Mouse (Mus musculus) heart, postnatal 0 days (tissue): Measurements from ENCODE around the gene Tmem132a. TPM values are rescaled to one million over a fixed set of nuclear protein-coding genes. Genes with fewer than 3 reads are reported as not detected.

ENCODE experiments used
- ATAC-seq: fragments of 200-750 bp; cut with Nextera tagmentation; 2 replicates; pipeline ENCODE4 v1.8.0; 2017; ENCODE audit warnings: low read depth, moderate number of reproducible peaks, moderate library complexity; ENCODE audit not compliant: insufficient read depth
- DNase-seq: peaks from one replicate; pipeline ENCODE4 v3.0.0-alpha.2; 2016; ENCODE audit warnings: low spot score
- H3K27ac ChIP-seq: fragments of 300-500 bp; sonication (generic); 2 replicates; pipeline ENCODE4 v1.5.1; 2014; ENCODE audit warnings: low read depth, mild to moderate bottlenecking
- H3K27me3 ChIP-seq: fragments of 300-500 bp; sonication (generic); 2 replicates; pipeline ENCODE4 v1.6.1; 2014; ENCODE audit warnings: low read length, mixed read lengths; ENCODE audit not compliant: control insufficient read depth, insufficient read depth
- H3K36me3 ChIP-seq: fragments of 300-500 bp; sonication (generic); replicated peaks from 2 replicates; pipeline ENCODE4 v1.6.1; 2014; ENCODE audit warnings: low read length, mixed read lengths; ENCODE audit not compliant: control insufficient read depth, insufficient read depth
- H3K4me1 ChIP-seq: fragments of 300-500 bp; sonication (generic); 2 replicates; pipeline ENCODE4 v1.6.1; 2014; ENCODE audit warnings: antibody characterized with exemption; ENCODE audit not compliant: control insufficient read depth, insufficient read depth
- H3K4me2 ChIP-seq: fragments of 300-500 bp; sonication (generic); 2 replicates; pipeline ENCODE4 v1.6.1; 2014; ENCODE audit warnings: low read depth, mild to moderate bottlenecking, low read length, moderate library complexity
- H3K4me3 ChIP-seq: fragments of 300-500 bp; sonication (generic); 2 replicates; pipeline ENCODE4 v1.5.1; 2014; ENCODE audit warnings: low read depth, low read length
- H3K9ac ChIP-seq: fragments of 300-500 bp; sonication (generic); replicated peaks from 2 replicates; pipeline ENCODE4 v1.6.1; 2014; ENCODE audit warnings: low read depth, low read length, mixed read lengths
- H3K9me3 ChIP-seq: fragments of 300-500 bp; sonication (generic); replicated peaks from 2 replicates; pipeline ENCODE4 v1.6.1; 2016; ENCODE audit warnings: low read length; ENCODE audit not compliant: control insufficient read depth
- CTCF ChIP-seq: IDR thresholded peaks from 2 replicates; pipeline ENCODE4 v1.5.1; 2016; ENCODE audit warnings: antibody characterized with exemption, control low read depth, low read depth
- EP300 ChIP-seq: IDR thresholded peaks from 2 replicates; pipeline ENCODE4 v1.6.1; 2016; ENCODE audit warnings: antibody characterized with exemption, low read depth
- WGBS: fragments of 180-500 bp; shearing (Covaris S2); extraction: QIAGEN DNeasy Blood & Tissue Kit; methylation state at CpG from one replicate; pipeline ENCODE4 v1.1.7; 2014; 5-methylcytosine and 5-hydroxymethylcytosine counted together
- polyA plus RNA-seq: library from polyadenylated mRNA; unstranded; fragments of >200 nt; fragmentation: Nextera tagmentation; extraction: Ambion mirVana; gene quantifications from 2 replicates; pipeline ENCODE4 v1.2.1, GENCODE M21; 2015
- total RNA-seq: library from RNA; depleted of rRNA; stranded (reverse); fragments of >200 nt; gene quantifications from 2 replicates; pipeline ENCODE4 v1.2.3, GENCODE M21; 2014; ENCODE audit warnings: low replicate concordance

Tmem132a gene
- total and polyA plus RNA-seq, 2 experiments from 2014 or later: 19.5 to 69.1 TPM

DNA sequence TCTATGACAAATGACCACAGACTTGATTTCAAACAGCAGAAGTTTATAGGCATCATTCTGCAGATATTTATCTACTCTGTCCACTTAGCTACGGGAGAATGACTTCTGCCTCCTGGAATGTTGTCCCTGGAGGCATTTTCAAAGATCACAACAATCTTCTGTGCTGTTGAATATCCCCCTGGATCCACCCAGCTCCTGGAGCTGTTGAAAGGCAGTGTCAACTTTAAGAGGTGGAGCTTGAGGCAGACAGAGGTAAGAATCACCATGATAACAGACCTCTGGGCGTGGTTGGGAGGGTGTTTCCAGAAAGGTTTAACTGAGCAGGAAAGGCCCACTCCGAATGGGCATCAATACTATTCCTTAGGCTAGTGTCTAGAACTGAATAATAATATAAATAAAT, 34.1 kb downstream of the Tmem132a start:
- Histone ChIP-seq H3K4me1 (peaks cover 5% of the 10 kb centered on the region; the same call in 1 of the 2 replicates), H3K4me3 (no peak overlapping the region), H3K9me3 (no peaks in the 10 kb centered on the region), H3K27ac (no peak overlapping the region), H3K9ac (no peak overlapping the region), H3K36me3 (no peaks in the 10 kb centered on the region), H3K27me3 (no peaks in the 10 kb centered on the region), H3K4me2 (no peak overlapping the region)
- no peak for ATAC-seq
- TF ChIP-seq CTCF (no peak), EP300 (no peak)
- DNase-seq: no peak
- 53% methylated on average over 3 of the region's 3 CpGs for WGBS

DNA sequence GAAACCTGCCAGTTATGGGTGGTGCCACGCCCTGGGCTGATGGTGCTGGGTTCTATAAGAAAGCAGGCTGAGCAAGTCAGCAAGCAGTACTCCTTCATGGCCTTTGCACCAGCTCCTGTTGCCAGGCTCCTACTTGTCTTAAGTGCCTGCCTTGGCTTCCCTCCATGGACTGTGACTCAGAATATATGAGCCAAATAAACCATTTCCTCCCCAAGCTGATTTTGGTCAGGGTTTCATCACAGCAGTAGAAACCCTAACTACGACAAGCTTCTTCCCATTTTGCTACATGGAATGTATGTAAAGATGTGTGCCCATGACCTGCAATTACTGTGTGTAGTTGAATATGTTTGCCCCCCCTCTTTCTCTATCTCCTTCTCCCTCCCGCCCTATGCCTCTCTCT, 36.1 kb downstream of the Tmem132a start:
- H3K27ac ChIP-seq: no peak overlapping the region
- ATAC-seq (no peak), DNase-seq (no peak)
- no peaks in the 10 kb centered on the region for H3K9me3 ChIP-seq
- H3K36me3 ChIP-seq: no peaks in the 10 kb centered on the region
- no peak overlapping the region for H3K4me3 ChIP-seq
- TF ChIP-seq EP300: no peak
- H3K4me1 ChIP-seq: peaks cover 5% of the 10 kb centered on the region; the same call in 1 of the 2 replicates
- no peak overlapping the region for H3K9ac ChIP-seq
- H3K4me2 ChIP-seq: no peak overlapping the region
- H3K27me3 ChIP-seq: no peaks in the 10 kb centered on the region
- WGBS: 87% methylated on average over 3 of the region's 3 CpGs

DNA sequence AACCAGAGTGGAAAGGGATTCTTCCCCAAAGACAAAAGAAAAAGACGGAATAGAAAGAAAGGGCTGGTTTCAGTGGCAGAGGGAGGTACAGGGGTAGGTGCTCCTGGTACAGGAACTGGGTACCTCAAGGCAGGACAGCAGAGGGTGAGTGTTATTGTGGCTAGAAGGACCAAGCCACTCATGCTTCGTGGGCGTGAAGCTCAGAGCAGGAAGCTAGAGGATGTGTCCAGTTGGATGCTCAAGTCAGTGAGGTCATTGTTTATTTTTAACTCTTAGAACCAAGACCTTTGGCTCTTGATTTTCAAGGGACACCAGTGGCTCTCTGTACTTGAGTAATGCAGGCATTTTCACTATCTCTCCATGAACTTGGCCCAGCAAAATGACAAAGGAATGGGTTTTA, 37.7 kb downstream of the Tmem132a start:
- Histone ChIP-seq H3K4me3 (no peak overlapping the region), H3K9me3 (no peaks in the 10 kb centered on the region), H3K4me2 (no peak overlapping the region), H3K9ac (no peak overlapping the region), H3K27ac (no peak overlapping the region), H3K4me1 (peaks cover 5% of the 10 kb centered on the region; the same call in 1 of the 2 replicates), H3K27me3 (no peaks in the 10 kb centered on the region), H3K36me3 (no peaks in the 10 kb centered on the region)
- DNase-seq (peak; percentile 41), ATAC-seq (peak; percentile 31; the same call in 1 of the 2 replicates)
- TF ChIP-seq EP300 (no peak), CTCF (no peak)
- 51% methylated on average over 3 of the region's 3 CpGs for WGBS

DNA sequence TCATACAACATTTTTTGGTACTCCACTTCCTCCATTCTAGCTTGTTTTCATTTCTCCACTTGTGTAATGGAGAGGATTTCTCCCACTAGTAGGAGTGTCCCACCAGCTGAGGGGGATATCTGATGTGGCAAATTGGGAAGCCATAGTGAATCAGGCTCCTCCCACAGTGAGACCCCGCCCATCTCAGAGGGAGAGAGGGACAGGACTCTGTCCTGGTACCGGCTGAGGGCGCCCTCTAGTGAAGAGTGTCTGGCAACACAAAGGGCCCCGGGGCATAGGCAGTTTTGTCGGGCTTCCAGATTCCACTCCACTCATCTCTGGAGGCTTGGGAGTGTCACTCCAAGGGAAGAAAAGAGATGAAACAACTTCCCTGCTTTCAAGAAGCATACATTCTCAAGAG, 38.3 kb downstream of the Tmem132a start:
- peak; percentile 49 for DNase-seq
- Histone ChIP-seq H3K9ac (no peak overlapping the region), H3K27ac (no peak overlapping the region), H3K4me1 (peaks cover 5% of the 10 kb centered on the region; the same call in 1 of the 2 replicates), H3K4me3 (no peak overlapping the region), H3K9me3 (no peaks in the 10 kb centered on the region), H3K27me3 (no peaks in the 10 kb centered on the region), H3K36me3 (no peaks in the 10 kb centered on the region), H3K4me2 (no peak overlapping the region)
- WGBS: 21% methylated on average over 5 of the region's 5 CpGs
- peak; percentile 78 for ATAC-seq
- TF ChIP-seq EP300 (no peak), CTCF (peak; percentile 66)

DNA sequence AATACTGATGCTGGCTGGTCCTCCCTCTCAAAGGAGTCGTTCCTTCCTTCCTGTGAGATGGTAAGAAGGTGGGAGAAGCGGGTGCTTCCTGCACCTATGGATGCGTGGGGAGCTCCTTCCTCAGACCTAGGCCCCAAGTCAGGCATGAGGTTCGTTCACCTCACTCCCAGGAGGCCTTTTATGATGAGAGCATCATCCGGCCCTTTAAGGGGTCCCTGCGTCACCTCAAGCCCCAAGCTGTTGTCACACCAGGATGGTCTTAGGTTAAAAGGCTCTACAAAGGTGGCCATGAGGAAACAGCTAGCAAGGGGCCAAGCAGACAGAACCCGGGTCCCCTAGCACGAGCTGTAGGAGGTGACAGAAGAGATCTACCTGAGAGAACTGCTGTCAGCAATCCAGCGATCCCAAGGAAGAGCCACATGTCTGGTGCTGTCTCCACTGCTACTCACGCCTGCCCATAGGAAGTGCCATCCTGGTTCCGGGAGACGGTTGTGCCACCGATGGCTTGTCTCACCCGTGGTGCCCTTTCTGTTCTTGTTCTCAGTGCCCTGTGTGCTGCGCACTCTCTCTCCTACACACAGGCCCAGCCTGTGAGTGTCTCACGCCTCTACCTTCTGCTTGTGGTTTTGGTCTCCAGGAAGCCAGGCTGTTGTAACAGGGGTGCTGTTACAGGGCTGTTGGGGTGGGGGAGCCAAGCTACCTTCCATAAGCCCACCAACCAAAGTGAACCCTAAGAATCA, 40.1 kb downstream of the Tmem132a start, which contains the start of gene Cd6:
Gene Cd6 (minus strand): TSS at position 623 of the 740 bp plus-strand sequence.
- Histone ChIP-seq H3K27me3 (no peaks in the 10 kb centered on the region), H3K4me2 (no peak within 1 kb of the TSS; the same call in 1 of the 2 replicates), H3K4me1 (peaks cover 5% of the 10 kb centered on the region; the same call in 1 of the 2 replicates), H3K4me3 (peak within 1 kb of the TSS; percentile 15; the same call in 1 of the 2 replicates), H3K9me3 (no peaks in the 10 kb centered on the region), H3K27ac (peak within 1 kb of the TSS; percentile 6; the same call in 1 of the 2 replicates), H3K9ac (no peak within 1 kb of the TSS), H3K36me3 (no peaks in the 10 kb centered on the region)
- TF ChIP-seq EP300: no peak
- no peak for TF ChIP-seq CTCF
- ATAC-seq (no peak), DNase-seq (no peak)
- 86% methylated on average over 16 of the region's 16 CpGs for WGBS

DNA sequence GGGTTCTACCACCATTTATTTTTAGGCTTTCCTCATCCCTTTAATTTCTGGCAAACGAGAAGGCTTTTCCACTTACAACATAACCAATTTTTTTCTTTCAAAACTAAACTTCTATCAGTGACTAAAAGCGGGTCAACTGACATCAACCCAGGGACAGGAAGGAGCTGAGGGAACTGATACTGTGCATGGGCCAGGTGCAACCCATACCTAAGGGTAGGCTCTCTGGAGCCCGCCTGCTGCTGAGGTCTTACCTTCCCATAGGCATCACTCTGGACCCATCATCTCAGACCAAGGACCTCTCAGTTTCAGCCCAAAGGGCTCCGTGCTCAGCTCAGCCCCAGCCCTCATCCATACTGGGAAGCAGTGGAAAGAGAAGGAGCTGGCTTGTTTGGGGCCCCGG, 41.4 kb downstream of the Tmem132a start:
- WGBS: 75% methylated on average over 5 of the region's 5 CpGs
- H3K4me1 ChIP-seq: peaks cover 5% of the 10 kb centered on the region; the same call in 1 of the 2 replicates
- H3K4me2 ChIP-seq: no peak overlapping the region; the same call in 1 of the 2 replicates
- DNase-seq (no peak), ATAC-seq (no peak)
- H3K27ac ChIP-seq: no peak overlapping the region
- H3K36me3 ChIP-seq: no peaks in the 10 kb centered on the region
- no peak overlapping the region for H3K4me3 ChIP-seq
- H3K9ac ChIP-seq: no peak overlapping the region
- no peaks in the 10 kb centered on the region for H3K27me3 ChIP-seq
- H3K9me3 ChIP-seq: no peaks in the 10 kb centered on the region
- TF ChIP-seq EP300 (no peak), CTCF (no peak)
